Mouse (Mus musculus) adrenal gland, adult 2 months (tissue): ENCODE data around the gene Rab38. TPM values are rescaled to one million over a fixed set of nuclear protein-coding genes. Genes with fewer than 3 reads are reported as not detected.

Source experiments
- DNase-seq: peaks from one replicate; pipeline ENCODE4 v3.0.0; 2021
- long read RNA-seq: library from polyadenylated mRNA; stranded (forward); transcript quantifications from one replicate; pipeline ENCODE4 v2.0.0, GENCODE M21; 2021
- polyA plus RNA-seq: library from polyadenylated mRNA; depleted of rRNA; stranded (reverse); fragments of >200 nt; gene quantifications from 2 replicates; pipeline ENCODE4 v1.2.3, GENCODE M21; 2012; rRNA removed
- total RNA-seq, 2 experiments: library from RNA; stranded (reverse); gene quantifications; 2 replicates each; pipeline ENCODE4 v1.2.3; 2021

The Rab38 gene
- total RNA-seq (under 1 TPM in 1 of 2 experiments, not detected in 1; 0.26 TPM), polyA plus RNA-seq (0.50 and 0.74 TPM in 2 replicates)
- long read RNA-seq, result 0 reads

GRCm38 (mm10) chr7:88429786-88430691 is at the start of gene Rab38:
Gene Rab38, plus strand, starts transcription at chr7:88430273.
- peak; percentile 27 for DNase-seq

- no peak for DNase-seq
Measured at GRCm38 (mm10) chr7:88394568-88394967, 35.5 kb upstream of the Rab38 start.

- no peak for DNase-seq
Measured at GRCm38 (mm10) chr7:88395745-88396144, 34.3 kb upstream of the Rab38 start.

- DNase-seq, result no peak
Measured at GRCm38 (mm10) chr7:88405311-88405710, 24.8 kb upstream of the Rab38 start.

GRCm38 (mm10) chr7:88406466-88406865 is 23.6 kb upstream of the Rab38 start:
- no peak for DNase-seq

- DNase-seq, result no peak
Measured at GRCm38 (mm10) chr7:88421821-88422220, 8.3 kb upstream of the Rab38 start.

- no peak for DNase-seq
Measured at GRCm38 (mm10) chr7:88423889-88424288, 6.2 kb upstream of the Rab38 start.

- no peak for DNase-seq
Measured at GRCm38 (mm10) chr7:88425744-88426143, 4.3 kb upstream of the Rab38 start.

GRCm38 (mm10) chr7:88427484-88427883 is 2.6 kb upstream of the Rab38 start:
- no peak for DNase-seq

GRCm38 (mm10) chr7:88430692-88431084 is 615 bp downstream of the Rab38 start:
- no peak for DNase-seq

GRCm38 (mm10) chr7:88440301-88440700 is 10.2 kb downstream of the Rab38 start:
- no peak for DNase-seq

- no peak for DNase-seq
Measured at GRCm38 (mm10) chr7:88442649-88443048, 12.6 kb downstream of the Rab38 start.

- DNase-seq, result no peak
Measured at GRCm38 (mm10) chr7:88443435-88443834, 13.4 kb downstream of the Rab38 start.

- no peak for DNase-seq
Measured at GRCm38 (mm10) chr7:88445320-88445903, 15.3 kb downstream of the Rab38 start.

- DNase-seq, result no peak
Measured at GRCm38 (mm10) chr7:88453234-88453633, 23.2 kb downstream of the Rab38 start.

GRCm38 (mm10) chr7:88457827-88458226 is 27.8 kb downstream of the Rab38 start:
- no peak for DNase-seq

- DNase-seq, result no peak
Measured at GRCm38 (mm10) chr7:88467754-88468153, 37.7 kb downstream of the Rab38 start.

- no peak for DNase-seq
Measured at GRCm38 (mm10) chr7:88482110-88482619, 52.1 kb downstream of the Rab38 start.

GRCm38 (mm10) chr7:88482628-88483027 is 52.6 kb downstream of the Rab38 start:
- DNase-seq, result no peak

- no peak for DNase-seq
Measured at GRCm38 (mm10) chr7:88491020-88491419, 60.9 kb downstream of the Rab38 start.

- no peak for DNase-seq
Measured at GRCm38 (mm10) chr7:88502217-88502817, 72.2 kb downstream of the Rab38 start.

GRCm38 (mm10) chr7:88509748-88510147 is 79.7 kb downstream of the Rab38 start:
- no peak for DNase-seq

- no peak for DNase-seq
Measured at GRCm38 (mm10) chr7:88522481-88522880, 92.4 kb downstream of the Rab38 start.
